Mouse (Mus musculus) heart, postnatal 14 days (tissue): ENCODE data around the gene Ctrc. TPM values are rescaled to one million over a fixed set of nuclear protein-coding genes. Genes with fewer than 3 reads are reported as not detected.

Source experiments
- DNase-seq, 2 experiments: peaks; one replicate each; pipeline ENCODE4 v3.0.0; 2021 to 2022
- intact Hi-C: fragments of 180-260 bp; cut with DNase I; formaldehyde crosslinking; loops from one replicate; pipeline ENCODE4 v1.15.1; 2025
- long read RNA-seq, 2 experiments: library from polyadenylated mRNA; stranded (forward); transcript quantifications; one replicate each; pipeline ENCODE4 v2.0.0; 2021
- total RNA-seq, 2 experiments: library from RNA; stranded (reverse); gene quantifications; 2 replicates each; pipeline ENCODE4 v1.2.3; 2021

The Ctrc gene
- not detected for total RNA-seq
- long read RNA-seq, experiment 1: 0 reads
- long read RNA-seq, experiment 2: 0 reads

GRCm38 (mm10) chr4:141845999-141846398, at the start of gene Ctrc:
Gene Ctrc (minus strand): TSS chr4:141846359.
- intact Hi-C loops: no loop called here

GRCm38 (mm10) chr4:141895772-141896171, 49.6 kb upstream of the Ctrc start:
- no peak for DNase-seq
- intact Hi-C loops: no loop called here

More at GRCm38 (mm10) chr4:141845999-141846398, at the start of gene Ctrc:
- DNase-seq: no peak

- no peak for DNase-seq
- intact Hi-C loops: no loop called here
These were observed 47.1 kb upstream of the Ctrc start for GRCm38 (mm10) chr4:141893157-141893784.

GRCm38 (mm10) chr4:141886385-141886968, 40.3 kb upstream of the Ctrc start:
- DNase-seq: no peak
- intact Hi-C loops: no loop called here

- intact Hi-C loops: no loop called here
- no peak for DNase-seq
These were observed 39.3 kb upstream of the Ctrc start for GRCm38 (mm10) chr4:141885451-141885850.

- intact Hi-C loops: no loop called here
These were observed 36.7 kb upstream of the Ctrc start for GRCm38 (mm10) chr4:141882858-141883257.

GRCm38 (mm10) chr4:141881950-141882349, 35.8 kb upstream of the Ctrc start:
- intact Hi-C loops: no loop called here
- no peak for DNase-seq

More at GRCm38 (mm10) chr4:141882858-141883257, 36.7 kb upstream of the Ctrc start:
- no peak for DNase-seq

- intact Hi-C loops: no loop called here
- no peak for DNase-seq
These were observed 35.2 kb upstream of the Ctrc start for GRCm38 (mm10) chr4:141881289-141881914.

GRCm38 (mm10) chr4:141879875-141880274, 33.7 kb upstream of the Ctrc start:
- no peak for DNase-seq
- intact Hi-C loops: no loop called here

- intact Hi-C loops: no loop called here
- DNase-seq: no peak
These were observed 32.9 kb upstream of the Ctrc start for GRCm38 (mm10) chr4:141879074-141879473.

GRCm38 (mm10) chr4:141878621-141879020, 32.5 kb upstream of the Ctrc start:
- intact Hi-C loops: no loop called here
- no peak for DNase-seq

GRCm38 (mm10) chr4:141875481-141876108, 29.4 kb upstream of the Ctrc start:
- DNase-seq: no peak
- intact Hi-C loops: no loop called here

GRCm38 (mm10) chr4:141874601-141875460, 28.7 kb upstream of the Ctrc start, which contains the start of gene Efhd2:
Gene Efhd2 (minus strand): TSS chr4:141874920.
- intact Hi-C loops: loop anchor here (5.0 kb wide), 1 partner anchor 42 kb away; no protein-coding TSS in a partner anchor
- peak; percentile 87 to 88 for DNase-seq

GRCm38 (mm10) chr4:141874111-141874600, 28.0 kb upstream of the Ctrc start:
- intact Hi-C loops: loop anchor here (5.0 kb wide), 1 partner anchor 43 kb away; no protein-coding TSS in a partner anchor
- DNase-seq: no peak

- intact Hi-C loops: loop anchor here (5.0 kb wide), 1 partner anchor 44 kb away; no protein-coding TSS in a partner anchor
- peak in 1 of 2 experiments; percentile 32 for DNase-seq
These were observed 26.8 kb upstream of the Ctrc start for GRCm38 (mm10) chr4:141872977-141873376.

- DNase-seq: peak in 1 of 2 experiments; percentile 39
- intact Hi-C loops: loop anchor here (5.0 kb wide), 1 partner anchor 45 kb away; no protein-coding TSS in a partner anchor
These were observed 25.8 kb upstream of the Ctrc start for GRCm38 (mm10) chr4:141871909-141872308.

- intact Hi-C loops: loop anchor here (5.0 kb wide), 1 partner anchor 46 kb away; no protein-coding TSS in a partner anchor
- no peak for DNase-seq
These were observed 25.2 kb upstream of the Ctrc start for GRCm38 (mm10) chr4:141871333-141871725.

GRCm38 (mm10) chr4:141870666-141871332, 24.6 kb upstream of the Ctrc start:
- peak in 1 of 2 experiments; percentile 37 for DNase-seq
- intact Hi-C loops: loop anchor here (5.0 kb wide), 1 partner anchor 47 kb away; no protein-coding TSS in a partner anchor
